Mouse (Mus musculus) cerebellum, adult 2 months (tissue): ENCODE measurements at regions not wholly inside any gene's neighbourhood (a gene's known extent, or its start where the extent isn't known, plus 50 kb on each side); places are given as distances from the start of the nearest gene placed in this dataset.
"Not testable (repeated sequence)": the region's sequence is repeated elsewhere in the genome, so short reads cannot be mapped to it uniquely, and the experiment has no call there.

ENCODE experiments used
- DNase-seq, 2 experiments: peaks; one replicate each; pipeline ENCODE4 v3.0.0; 2021
- H3K27ac ChIP-seq: fragments of 200-500 bp; 2 replicates; pipeline ENCODE4 v1.5.1; 2012; ENCODE audit warnings: low read length, control low read depth, inconsistent platforms; ENCODE audit not compliant: insufficient read depth
- H3K27me3 ChIP-seq: fragments of 200-500 bp; 2 replicates; pipeline ENCODE4 v1.6.1; 2012; ENCODE audit warnings: inconsistent platforms, mild to moderate bottlenecking, low read length, moderate library complexity; ENCODE audit not compliant: control insufficient read depth, insufficient read depth
- H3K4me1 ChIP-seq: fragments of 200-500 bp; 2 replicates; pipeline ENCODE4 v1.6.1; 2011; ENCODE audit warnings: low read length; ENCODE audit not compliant: control insufficient read depth, insufficient read depth
- H3K4me3 ChIP-seq: fragments of 200-500 bp; replicated peaks from 2 replicates; pipeline ENCODE3; 2011; ENCODE audit warnings: mild to moderate bottlenecking, low read depth, low read length, control low read depth; ENCODE audit not compliant: insufficient read depth
- CTCF ChIP-seq: fragments of 200-500 bp; IDR thresholded peaks from 2 replicates; pipeline ENCODE4 v1.5.1; 2011; ENCODE audit warnings: low read depth, mild to moderate bottlenecking, control low read depth, low read length, moderate library complexity, borderline replicate concordance; ENCODE audit not compliant: insufficient read depth
- POLR2A ChIP-seq: fragments of 200-500 bp; IDR thresholded peaks from 2 replicates; pipeline ENCODE4 v1.6.1; 2011; ENCODE audit warnings: low read length, control low read depth, borderline replicate concordance; ENCODE audit not compliant: insufficient read depth
- WGBS: fragments of 180-500 bp; shearing (Covaris S2); methylation state at CpG from one replicate; pipeline ENCODE4 v1.1.7; 2018; 5-methylcytosine and 5-hydroxymethylcytosine counted together

DNA sequence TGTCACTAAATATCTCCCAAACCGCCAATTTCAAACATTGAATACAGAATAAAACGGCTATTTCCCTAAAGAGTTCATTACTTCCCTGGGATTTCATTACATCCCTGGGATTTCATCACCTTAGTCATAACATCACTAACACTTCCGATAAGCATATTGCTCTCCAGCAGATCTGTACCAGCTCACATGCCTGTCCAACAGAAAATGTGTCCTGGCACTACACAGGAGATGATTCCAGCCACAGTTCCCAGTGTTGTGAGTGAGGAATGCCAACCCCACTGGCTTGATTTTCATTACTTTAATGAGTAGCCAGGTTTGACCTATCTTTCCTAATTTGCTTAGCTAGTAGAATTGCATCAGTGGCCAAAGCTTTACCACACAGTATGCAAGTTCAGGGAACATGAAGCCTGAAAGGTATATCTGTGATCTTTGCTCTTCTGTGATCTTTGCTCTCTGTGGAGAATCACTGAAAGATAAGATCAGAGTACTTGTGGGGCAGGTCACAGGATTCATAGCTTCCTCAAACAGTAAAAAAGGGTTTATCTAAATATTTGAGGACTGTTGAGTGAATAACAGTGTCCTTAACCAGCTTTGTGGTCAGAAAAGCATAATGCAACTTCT lies 1115.5 kb upstream of the 1700009N14Rik start:
- no peaks in the 10 kb centered on the region for H3K27me3 ChIP-seq
- H3K27ac ChIP-seq, result no peak overlapping the region
- no peak for DNase-seq
- 84% methylated on average over 3 of the region's 3 CpGs for whole genome bisulfite sequencing
- TF ChIP-seq POLR2A (no peak), CTCF (no peak)
- no peak overlapping the region for H3K4me3 ChIP-seq
- no peaks in the 10 kb centered on the region for H3K4me1 ChIP-seq

DNA sequence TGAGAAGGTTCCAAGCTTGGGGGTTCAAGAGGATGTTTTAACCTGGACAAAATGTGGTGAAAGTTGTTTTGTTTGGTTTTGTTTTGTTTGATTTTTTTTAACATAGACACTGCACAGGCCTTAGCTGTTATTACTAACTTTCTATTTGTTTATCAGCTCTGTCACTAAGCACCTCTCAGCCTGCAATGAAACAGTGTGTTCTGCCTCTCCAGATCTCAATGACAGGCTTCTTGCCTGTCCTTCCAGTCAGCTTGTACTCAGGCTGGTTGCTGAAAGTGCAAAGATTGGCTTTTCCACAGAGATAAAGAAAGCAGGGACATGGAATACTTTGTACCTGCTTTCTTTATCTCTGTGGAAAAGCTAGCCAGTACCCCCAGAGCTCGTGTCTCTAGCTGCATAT lies 1114.9 kb upstream of the 1700009N14Rik start:
- no peak overlapping the region for H3K4me3 ChIP-seq
- 40% methylated on average over 1 of the region's 1 CpGs for WGBS
- H3K27me3 ChIP-seq, result no peaks in the 10 kb centered on the region
- no peaks in the 10 kb centered on the region for H3K4me1 ChIP-seq
- TF ChIP-seq POLR2A, result no peak
- TF ChIP-seq CTCF, result no peak
- H3K27ac ChIP-seq, result no peak overlapping the region
- no peak for DNase-seq

DNA sequence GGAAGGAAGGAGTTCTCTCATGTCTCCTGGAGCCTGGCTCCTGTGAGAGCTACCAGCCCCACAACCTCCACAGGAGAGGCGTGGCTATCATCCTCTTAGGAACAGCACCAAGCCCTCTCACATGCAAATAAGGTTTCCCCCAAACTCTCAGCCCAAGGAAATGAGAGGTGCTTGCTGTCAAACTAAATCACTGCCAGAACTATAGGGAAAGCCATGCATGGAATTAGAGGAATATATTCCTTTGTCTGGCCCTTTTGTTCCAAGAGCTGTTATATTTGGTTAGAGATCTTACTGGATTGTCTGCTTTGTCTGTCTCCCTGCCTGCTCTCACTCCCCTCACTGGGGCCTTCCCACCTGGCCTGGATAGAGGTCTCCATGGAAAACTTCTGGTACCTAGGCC lies 1079.0 kb upstream of the 1700009N14Rik start:
- WGBS, result 46% methylated on average over 1 of the region's 1 CpGs
- TF ChIP-seq POLR2A (no peak), CTCF (no peak)
- no peak for DNase-seq
- no peak overlapping the region for H3K27ac ChIP-seq
- H3K27me3 ChIP-seq, result no peaks in the 10 kb centered on the region
- no peak overlapping the region for H3K4me3 ChIP-seq
- H3K4me1 ChIP-seq, result no peaks in the 10 kb centered on the region

DNA sequence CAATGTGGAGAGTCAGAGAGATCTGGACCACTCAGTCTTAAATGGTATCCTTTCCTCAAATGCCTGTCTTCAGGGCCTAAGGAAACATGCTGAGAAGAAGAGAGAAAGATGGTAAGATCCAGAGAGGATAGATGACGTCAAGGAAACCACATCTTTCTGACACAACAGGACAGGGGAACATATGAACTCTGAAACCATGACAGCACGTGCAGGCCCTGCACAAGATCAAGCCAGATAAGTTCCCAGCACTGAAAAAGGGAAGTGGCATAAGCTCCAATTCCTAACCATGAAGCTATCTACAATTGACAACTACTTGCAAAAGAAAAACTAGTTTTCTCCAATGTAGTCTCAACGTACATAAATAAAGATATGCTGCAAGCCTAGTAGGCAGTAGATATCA lies 1068.2 kb upstream of the 1700009N14Rik start:
- H3K27me3 ChIP-seq, result no peaks in the 10 kb centered on the region
- TF ChIP-seq CTCF (no peak), POLR2A (no peak)
- no peaks in the 10 kb centered on the region for H3K4me1 ChIP-seq
- no peak overlapping the region for H3K27ac ChIP-seq
- H3K4me3 ChIP-seq, result no peak overlapping the region
- 79% methylated on average over 3 of the region's 3 CpGs for WGBS
- no peak for DNase-seq

DNA sequence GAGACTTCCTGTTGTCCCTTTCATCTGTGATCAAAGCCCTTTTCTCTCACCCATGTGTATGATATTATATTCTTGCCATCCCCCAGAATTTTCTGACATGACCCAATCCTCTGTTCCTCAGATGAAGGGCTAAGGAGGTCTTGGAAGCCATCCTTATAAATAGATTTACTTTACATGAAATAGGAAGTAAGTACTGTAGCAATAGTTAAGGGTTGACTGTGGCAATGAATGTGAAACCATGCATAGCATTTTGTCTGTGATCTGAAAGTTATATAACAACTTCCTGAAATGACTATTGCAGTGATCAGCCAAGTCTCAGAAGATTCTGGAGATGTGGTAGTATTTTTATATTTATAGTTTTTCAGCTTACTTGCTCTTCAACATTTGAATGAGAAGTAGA lies 1053.5 kb upstream of the 1700009N14Rik start:
- no peak for TF ChIP-seq POLR2A
- no peak for TF ChIP-seq CTCF
- Histone ChIP-seq H3K4me3 (no peak overlapping the region), H3K27me3 (no peaks in the 10 kb centered on the region), H3K4me1 (no peaks in the 10 kb centered on the region), H3K27ac (no peak overlapping the region)
- no peak for DNase-seq

DNA sequence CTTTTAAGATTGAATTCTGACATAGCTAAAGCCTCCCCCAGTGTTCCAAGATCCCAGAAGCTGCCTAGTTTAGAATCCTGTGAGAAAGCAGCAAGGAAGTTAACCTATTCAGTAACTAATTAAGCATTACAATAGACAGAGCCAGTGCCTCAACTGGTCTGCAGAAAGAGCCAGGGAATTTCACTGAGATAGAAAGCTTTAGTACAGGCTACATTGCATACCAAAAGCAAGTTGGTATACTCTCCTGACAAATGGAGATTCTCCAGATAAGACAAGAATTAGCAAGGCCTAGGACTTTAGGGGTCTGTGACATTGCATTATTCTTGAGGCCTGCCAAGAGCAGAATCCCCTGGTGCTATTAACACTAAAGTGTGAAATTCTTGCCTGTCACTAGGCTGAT lies 1014.8 kb upstream of the 1700009N14Rik start:
- H3K27me3 ChIP-seq, H3K4me3 ChIP-seq, DNase-seq, H3K4me1 ChIP-seq, H3K27ac ChIP-seq: not testable (repeated sequence)

DNA sequence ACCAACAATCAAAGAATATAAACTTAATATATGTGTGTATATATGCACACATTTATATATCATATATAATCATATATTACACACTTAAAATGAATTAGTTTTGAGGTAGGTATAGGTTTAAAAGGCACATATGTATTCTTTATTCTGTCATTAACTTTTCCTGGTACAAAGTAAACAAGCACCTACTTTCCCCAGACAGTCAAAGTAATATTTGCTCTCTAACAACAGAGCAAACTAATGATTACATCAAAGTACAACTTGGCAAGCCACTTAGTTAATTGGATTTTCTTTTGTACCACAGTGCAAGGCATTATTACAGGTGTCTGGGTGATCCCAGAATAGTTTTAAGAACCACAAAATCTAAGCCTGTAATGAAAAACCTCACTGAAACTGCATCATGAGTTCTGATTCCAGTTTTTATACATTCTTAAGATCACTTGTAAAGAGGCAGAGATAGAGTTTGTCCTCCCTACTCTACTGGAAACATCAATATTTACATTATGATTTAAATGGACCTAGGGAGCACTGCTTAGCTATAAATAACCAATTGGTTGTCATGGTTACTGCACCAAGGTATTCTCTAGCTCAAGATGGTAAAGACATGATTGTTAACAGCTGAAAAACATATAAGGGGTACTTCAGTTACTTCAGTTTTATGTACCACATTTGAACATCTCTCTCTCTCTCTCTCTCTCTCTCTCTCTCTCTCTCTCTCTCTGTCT lies 988.5 kb upstream of the 1700009N14Rik start:
- no peak overlapping the region for H3K27ac ChIP-seq
- TF ChIP-seq POLR2A (no peak), CTCF (no peak)
- H3K4me1 ChIP-seq, result no peaks in the 10 kb centered on the region
- H3K27me3 ChIP-seq, result no peaks in the 10 kb centered on the region
- no peak for DNase-seq
- H3K4me3 ChIP-seq, result no peak overlapping the region

DNA sequence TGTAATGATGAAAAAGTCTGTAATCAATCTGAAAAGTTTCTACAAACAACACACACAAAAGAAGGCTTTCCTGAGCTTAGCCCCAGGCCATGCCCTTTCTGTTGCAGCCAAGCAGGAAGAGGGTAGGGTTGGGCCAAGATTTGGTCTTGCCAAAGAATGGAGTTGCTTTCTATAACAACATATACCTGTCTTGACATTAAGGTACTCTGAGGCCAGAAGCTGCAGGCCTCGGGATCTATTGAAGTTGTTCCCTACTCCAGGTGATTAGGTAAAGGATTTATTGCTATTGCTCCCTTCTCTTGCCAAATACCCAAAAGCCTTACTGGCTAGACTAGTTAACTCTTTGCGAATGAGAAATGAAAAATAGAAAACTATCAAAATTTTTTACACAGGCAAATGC lies 951.8 kb upstream of the 1700009N14Rik start:
- H3K4me3 ChIP-seq, result no peak overlapping the region
- H3K4me1 ChIP-seq, result no peaks in the 10 kb centered on the region
- H3K27me3 ChIP-seq, result no peaks in the 10 kb centered on the region
- TF ChIP-seq CTCF (no peak), POLR2A (no peak)
- no peak for DNase-seq
- 88% methylated on average over 2 of the region's 2 CpGs for WGBS
- H3K27ac ChIP-seq, result no peak overlapping the region
